Mouse (Mus musculus) small intestine, adult 2 months (tissue): Measurements from ENCODE around the gene Coro1c. TPM values are rescaled to one million over a fixed set of nuclear protein-coding genes. Genes with fewer than 3 reads are reported as not detected.

ENCODE experiments used
- H3K27ac ChIP-seq: fragments of 200-500 bp; 2 replicates; pipeline ENCODE4 v1.5.1; 2012; ENCODE audit warnings: low read depth, low read length, control low read depth, inconsistent platforms; ENCODE audit not compliant: insufficient read depth
- H3K27me3 ChIP-seq: fragments of 200-500 bp; 2 replicates; pipeline ENCODE4 v1.6.1; 2012; ENCODE audit warnings: mild to moderate bottlenecking, moderate library complexity, low read length, inconsistent platforms; ENCODE audit not compliant: control insufficient read depth, insufficient read depth
- H3K36me3 ChIP-seq: fragments of 200-500 bp; 2 replicates; pipeline ENCODE4 v1.6.1; 2012; ENCODE audit warnings: mild to moderate bottlenecking, low read length, control low read depth, inconsistent platforms; ENCODE audit not compliant: control insufficient read depth, insufficient read depth
- H3K4me1 ChIP-seq: fragments of 200-500 bp; 2 replicates; pipeline ENCODE4 v1.6.1; 2012; ENCODE audit warnings: low read length, inconsistent platforms, mixed read lengths; ENCODE audit not compliant: control insufficient read depth, insufficient read depth, insufficient read length
- H3K4me3 ChIP-seq: fragments of 200-500 bp; 2 replicates; pipeline ENCODE4 v1.5.1; 2012; ENCODE audit warnings: low read depth, mild to moderate bottlenecking, control low read depth, inconsistent platforms, low read length, moderate library complexity
- CTCF ChIP-seq: fragments of 200-500 bp; IDR thresholded peaks from 2 replicates; pipeline ENCODE4 v1.5.1; 2012; ENCODE audit warnings: low read depth, mild to moderate bottlenecking, control low read depth, inconsistent platforms, low read length, moderate library complexity, mixed read lengths; ENCODE audit not compliant: insufficient replicate concordance, insufficient read length; ENCODE audit errors: extremely low read depth
- POLR2A ChIP-seq: fragments of 200-500 bp; IDR thresholded peaks from 2 replicates; pipeline ENCODE4 v1.6.1; 2012; ENCODE audit warnings: low read depth, mild to moderate bottlenecking, control low read depth, inconsistent platforms, low read length, moderate library complexity
- WGBS: fragments of 180-500 bp; shearing (Covaris S2); methylation state at CpG from one replicate; pipeline ENCODE4 v1.1.7; 2018; 5-methylcytosine and 5-hydroxymethylcytosine counted together
- polyA plus RNA-seq: library from polyadenylated mRNA; depleted of rRNA; stranded (reverse); fragments of >200 nt; gene quantifications from 2 replicates; pipeline ENCODE4 v1.2.3, GENCODE M21; 2012

Gene Coro1c
- polyA plus RNA-seq, 1 experiment: 144 TPM

DNA sequence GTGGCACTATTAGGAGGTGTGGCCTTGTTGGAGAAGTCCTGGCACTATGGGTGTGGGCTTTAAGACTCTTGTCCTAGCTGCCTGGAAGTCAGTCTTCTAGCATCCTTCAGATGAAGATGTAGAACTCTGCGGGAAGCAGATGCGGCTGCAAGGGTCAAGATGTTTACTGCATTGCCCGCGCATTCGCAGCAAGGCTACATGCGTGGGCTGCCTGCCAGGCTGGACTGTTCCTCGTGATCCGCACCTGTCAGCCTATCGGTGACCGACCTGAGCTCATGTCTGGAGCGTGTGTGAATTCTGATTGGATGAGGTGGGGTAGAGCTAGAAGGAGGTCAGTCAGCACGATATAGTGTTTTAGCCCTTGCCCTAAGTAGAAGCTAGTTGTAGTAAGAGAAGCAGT lies 44.6 kb downstream of the Coro1c start:
- Histone ChIP-seq H3K4me3 (no peak overlapping the region), H3K4me1 (peaks cover 9% of the 10 kb centered on the region), H3K27me3 (no peaks in the 10 kb centered on the region), H3K36me3 (peaks cover 34% of the 10 kb centered on the region), H3K27ac (no peak overlapping the region)
- TF ChIP-seq CTCF: no peak
- no peak for TF ChIP-seq POLR2A
- WGBS: 92% methylated on average over 12 of the region's 12 CpGs

DNA sequence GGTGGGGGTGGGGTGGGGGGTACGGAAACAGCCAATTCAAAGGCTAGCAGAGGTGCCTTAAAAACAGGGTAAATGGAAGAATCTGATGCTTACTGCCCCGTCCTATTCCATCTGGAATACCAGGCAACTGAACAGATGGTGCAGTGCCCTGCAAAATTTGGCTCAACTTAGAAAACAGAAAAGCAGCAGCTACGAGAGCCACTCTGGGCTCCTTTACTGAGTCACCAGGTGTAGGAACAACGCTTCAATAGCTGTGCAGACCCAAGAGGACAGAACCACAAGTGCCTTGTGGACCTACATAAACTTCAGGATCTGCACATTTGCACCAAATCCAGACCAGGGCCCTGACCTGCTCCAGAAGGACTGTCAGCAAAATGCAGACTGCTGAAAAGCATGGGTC lies 46.1 kb downstream of the Coro1c start:
- Histone ChIP-seq H3K27ac (no peak overlapping the region), H3K4me1 (peaks cover 5% of the 10 kb centered on the region), H3K4me3 (no peak overlapping the region), H3K36me3 (peaks cover 37% of the 10 kb centered on the region), H3K27me3 (no peaks in the 10 kb centered on the region)
- TF ChIP-seq CTCF (no peak), POLR2A (no peak)
- WGBS: 87% methylated on average over 4 of the region's 4 CpGs

DNA sequence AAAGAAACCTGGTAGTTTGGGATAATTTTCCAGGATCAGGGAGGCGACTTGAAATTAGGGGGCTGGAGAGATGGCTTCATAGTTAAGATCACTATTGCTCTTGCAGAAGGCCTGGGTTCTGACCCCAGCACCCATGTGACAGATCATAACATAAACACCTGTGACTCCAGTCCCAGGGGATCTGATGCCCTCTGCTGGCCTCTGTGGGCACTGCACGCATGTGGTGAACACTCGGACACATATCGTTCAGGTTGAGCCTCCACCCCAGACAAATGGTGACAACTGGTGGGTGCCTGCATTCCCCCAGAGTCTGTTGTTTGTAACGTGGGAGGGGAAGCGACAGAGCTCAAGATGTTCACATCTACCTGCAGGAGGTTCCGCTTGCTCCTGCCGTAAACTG lies 47.3 kb downstream of the Coro1c start:
- Histone ChIP-seq H3K27ac (no peak overlapping the region), H3K4me1 (peaks cover 6% of the 10 kb centered on the region), H3K27me3 (no peaks in the 10 kb centered on the region), H3K4me3 (no peak overlapping the region), H3K36me3 (peaks cover 43% of the 10 kb centered on the region)
- TF ChIP-seq CTCF: peak; percentile 45; the same call in 1 of the 2 replicates
- TF ChIP-seq POLR2A: no peak
- WGBS: 97% methylated on average over 8 of the region's 8 CpGs

DNA sequence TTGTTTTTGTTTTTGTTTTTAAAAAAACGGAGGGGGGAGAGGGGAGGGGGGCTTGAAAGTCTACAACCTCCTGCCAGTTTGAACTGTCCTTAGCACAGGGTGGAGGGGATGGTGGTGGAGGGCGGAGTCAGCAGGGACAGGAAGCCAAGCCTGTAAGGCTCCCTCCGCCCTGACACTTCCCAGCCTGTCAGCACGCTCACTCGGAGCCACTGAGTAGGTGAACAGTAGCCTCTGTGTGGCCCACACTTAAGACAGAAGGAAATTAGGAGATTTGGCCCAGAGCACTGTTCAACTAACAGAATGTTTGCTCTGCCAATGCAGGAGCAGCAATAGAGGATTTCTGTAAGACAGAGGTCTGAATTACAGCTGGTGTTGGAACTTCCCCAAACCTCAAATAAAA lies 49.6 kb downstream of the Coro1c start:
- 62% methylated on average over 5 of the region's 5 CpGs for WGBS
- no peaks in the 10 kb centered on the region for H3K27me3 ChIP-seq
- peaks cover 7% of the 10 kb centered on the region for H3K4me1 ChIP-seq
- H3K4me3 ChIP-seq: no peak overlapping the region
- H3K36me3 ChIP-seq: peaks cover 30% of the 10 kb centered on the region
- TF ChIP-seq POLR2A (no peak), CTCF (no peak)
- H3K27ac ChIP-seq: peak overlapping the region; percentile 44

DNA sequence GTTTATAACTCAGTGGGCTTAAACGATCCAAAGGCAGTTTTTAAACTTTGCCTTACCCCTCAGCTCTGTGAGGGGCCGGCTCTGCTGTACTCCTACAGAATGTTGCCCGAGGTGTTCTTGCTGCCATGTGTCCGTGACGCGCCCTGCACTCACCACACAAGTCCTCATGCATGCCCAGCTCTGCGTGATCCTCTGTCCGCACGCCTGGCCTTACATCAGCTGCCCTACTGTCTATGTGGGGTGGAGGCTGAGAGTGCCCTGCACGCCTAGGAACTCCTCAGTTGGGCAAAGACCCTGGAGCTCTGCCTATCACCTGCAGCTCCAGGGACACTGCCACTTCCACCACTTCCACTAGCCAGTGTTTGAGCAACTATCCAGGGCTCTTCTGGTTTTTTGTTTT lies 50.0 kb downstream of the Coro1c start:
- TF ChIP-seq CTCF (no peak), POLR2A (no peak)
- Histone ChIP-seq H3K4me3 (no peak overlapping the region), H3K27ac (peak overlapping the region; percentile 30; the same call in 1 of the 2 replicates), H3K27me3 (no peaks in the 10 kb centered on the region), H3K36me3 (peaks cover 26% of the 10 kb centered on the region), H3K4me1 (peaks cover 7% of the 10 kb centered on the region)
- 82% methylated on average over 10 of the region's 10 CpGs for WGBS

DNA sequence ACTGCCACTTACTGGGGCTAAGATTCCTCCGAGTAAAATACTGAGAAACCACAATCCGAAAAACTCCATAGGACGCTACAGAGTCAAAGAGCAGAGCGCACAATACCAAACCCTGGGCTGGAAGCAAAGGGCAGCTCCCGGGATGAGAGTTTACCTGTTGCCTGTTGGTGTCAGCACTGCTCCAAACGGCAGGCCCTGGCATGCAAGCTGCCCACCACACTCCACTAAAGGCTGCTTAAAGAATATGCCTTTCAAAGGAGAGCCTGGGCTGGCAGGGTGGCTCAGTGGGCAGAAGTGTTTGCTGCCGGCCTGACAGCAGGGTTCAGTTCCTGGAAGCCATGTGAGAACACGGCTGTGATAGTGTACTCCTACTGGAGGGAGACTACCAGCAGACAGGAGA lies 50.9 kb downstream of the Coro1c start:
- 74% methylated on average over 8 of the region's 8 CpGs for WGBS
- Histone ChIP-seq H3K4me3 (no peak overlapping the region), H3K27ac (0 out of 2 replicates have a peak overlapping the region, but pooled peaks have one; percentile 83), H3K27me3 (no peaks in the 10 kb centered on the region), H3K36me3 (peaks cover 20% of the 10 kb centered on the region), H3K4me1 (peaks cover 7% of the 10 kb centered on the region)
- TF ChIP-seq CTCF (no peak), POLR2A (no peak)

DNA sequence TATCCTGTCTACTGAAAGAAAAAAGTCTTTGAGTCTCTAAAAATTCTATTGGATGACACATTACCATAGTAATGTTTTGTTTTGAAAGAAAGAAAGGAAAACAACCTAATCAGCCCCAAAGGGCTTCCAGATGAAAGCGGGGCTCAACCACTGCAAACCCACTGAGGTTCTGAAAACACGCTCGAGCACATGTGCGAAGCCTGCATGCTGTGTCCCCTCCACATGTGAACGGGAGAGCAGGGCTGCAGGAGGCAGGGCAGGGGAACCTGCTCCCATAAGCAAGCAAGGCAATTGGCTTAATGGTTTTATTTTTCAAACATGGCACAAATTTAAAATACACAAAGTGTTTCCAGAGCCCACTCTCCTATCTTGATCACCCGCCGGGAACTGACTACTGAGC lies 51.9 kb downstream of the Coro1c start:
- no peaks in the 10 kb centered on the region for H3K27me3 ChIP-seq
- H3K27ac ChIP-seq: peak overlapping the region; percentile 83
- no peak overlapping the region for H3K4me3 ChIP-seq
- WGBS: 85% methylated on average over 7 of the region's 7 CpGs
- no peak for TF ChIP-seq POLR2A
- no peak for TF ChIP-seq CTCF
- H3K36me3 ChIP-seq: peaks cover 22% of the 10 kb centered on the region
- peaks cover 7% of the 10 kb centered on the region for H3K4me1 ChIP-seq
